Mouse (Mus musculus): ENCODE measurements around the gene Nnat. TPM values are rescaled to one million over a fixed set of nuclear protein-coding genes. Genes with fewer than 3 reads are reported as not detected.

Nnat gene
- polyA plus RNA-seq (2012; rRNA removed), result 8.5 and 8.9 TPM in 2 replicates

DNA sequence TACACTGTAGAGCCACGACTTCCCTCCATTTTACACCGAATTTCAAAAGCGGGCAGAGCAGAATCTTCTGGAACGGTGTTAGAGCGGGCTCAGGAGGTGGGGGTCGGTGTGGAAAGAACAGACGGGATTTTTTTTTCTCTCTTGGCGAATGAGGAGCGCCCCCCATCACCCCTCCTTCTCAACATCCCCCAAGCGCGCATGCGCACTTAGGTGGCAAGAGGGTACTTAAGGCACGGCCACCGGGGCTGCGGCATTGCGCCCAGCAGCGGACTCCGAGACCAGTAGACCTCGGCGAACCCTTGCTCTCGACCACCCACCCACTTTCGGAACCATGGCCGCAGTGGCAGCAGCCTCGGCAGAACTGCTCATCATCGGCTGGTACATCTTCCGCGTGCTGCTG lies at the start of gene Nnat:
Gene Nnat, plus strand, starts transcription at position 221 of the 400 bp plus-strand sequence.

DNA sequence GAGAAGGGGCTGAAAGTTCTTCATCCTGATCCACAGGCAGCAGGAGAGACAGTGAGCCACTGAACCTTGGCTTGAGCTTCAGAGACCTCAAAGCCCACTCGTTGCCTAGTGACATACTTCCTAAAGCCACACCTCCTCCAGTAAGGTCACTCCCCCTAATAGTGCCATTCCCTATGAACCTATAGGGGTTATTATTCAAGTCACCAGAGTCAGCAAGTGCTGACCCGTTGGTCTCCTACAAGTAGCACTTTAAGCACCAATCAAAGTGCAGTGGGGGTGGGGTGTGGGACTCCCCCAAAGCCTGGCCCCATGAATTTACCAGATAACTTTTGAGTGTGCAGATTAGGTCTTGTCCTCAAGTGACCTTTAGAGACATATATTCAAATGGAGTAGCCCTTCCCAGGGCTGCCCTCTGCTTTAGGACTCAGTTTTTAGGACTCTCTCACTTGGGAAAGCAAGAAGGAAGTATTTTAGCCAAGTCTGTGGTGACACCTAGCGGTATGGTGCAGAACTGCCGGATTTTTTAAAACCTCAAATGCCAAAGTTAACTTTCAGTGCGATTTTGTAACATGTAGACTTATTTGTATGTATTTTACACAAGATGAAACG lies 11.4 kb downstream of the Nnat start, which contains the start of gene Blcap:
Gene Blcap, minus strand, starts transcription at position 51 of the 609 bp plus-strand sequence.

Other genes starting within 250 kb of the Nnat start
- gene Ghrh, start 212.6 kb upstream of the Nnat start, polyA plus RNA-seq (2012; rRNA removed), result 0.15 TPM in 1 of 2 replicates, not detected in the other
- gene Manbal, start 192.5 kb upstream of the Nnat start, polyA plus RNA-seq (2012; rRNA removed), result 48.1 and 68.3 TPM in 2 replicates
- gene Src, start 141.6 kb upstream of the Nnat start, polyA plus RNA-seq (2012; rRNA removed), result 40.1 and 50.8 TPM in 2 replicates
- gene Blcap, start 11.2 kb downstream of the Nnat start, polyA plus RNA-seq (2012; rRNA removed), result 13.9 and 15.6 TPM in 2 replicates
- 6.8 and 10.6 TPM in 2 replicates for gene Ctnnbl1, start 177.3 kb downstream of the Nnat start, polyA plus RNA-seq (2012; rRNA removed)

Measured in stomach, adult 2 months (tissue).